Mouse (Mus musculus) frontal cortex, postnatal 36 days (tissue): ENCODE results near the gene Fam155a.

Experiments
- DNase-seq, 2 experiments: peaks; one replicate each; pipeline ENCODE4 v3.0.0; 2022; ENCODE audit warnings: low spot score in 2 of 2

Fam155a gene

GRCm38 (mm10) chr8:9180686-9181315 is 590.2 kb downstream of the Fam155a start:
- DNase-seq, result no peak

- DNase-seq, result no peak
These were observed 594.0 kb downstream of the Fam155a start for GRCm38 (mm10) chr8:9176974-9177373.

DNA sequence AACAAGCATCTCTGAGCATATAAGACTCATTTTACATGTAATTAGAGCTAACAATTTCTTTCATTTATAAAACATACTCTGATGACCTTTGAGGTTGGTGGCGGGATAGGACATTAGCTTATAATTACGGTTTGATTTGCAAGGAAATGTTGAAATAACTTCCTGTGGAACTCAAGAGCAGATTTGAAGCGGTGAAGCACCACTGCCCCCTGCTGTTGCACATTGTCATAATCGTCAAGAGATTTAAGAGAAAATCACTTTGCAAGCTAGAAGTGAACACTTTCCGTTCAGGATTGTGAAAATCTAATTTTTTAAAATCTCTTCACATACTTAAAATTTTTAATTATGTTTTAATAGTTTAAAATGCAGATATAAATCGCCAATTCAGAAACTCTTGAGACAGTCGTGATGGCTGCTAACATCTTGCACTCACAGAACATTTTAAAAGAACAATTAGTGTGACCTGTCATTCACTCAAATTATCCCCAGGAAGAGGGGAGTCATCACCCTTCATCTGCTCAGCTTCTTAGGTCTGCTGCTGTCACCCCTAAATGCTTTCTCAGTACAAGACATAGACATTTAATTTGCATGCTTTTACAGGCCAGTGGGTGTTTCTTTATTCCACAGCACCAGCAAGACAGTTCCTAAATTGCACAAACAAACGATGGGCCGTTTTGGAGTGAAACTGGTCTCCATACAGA is 595.9 kb downstream of the Fam155a start:
- DNase-seq, result peak; percentile 74 to 80

- DNase-seq, result no peak
These were observed 599.1 kb downstream of the Fam155a start for GRCm38 (mm10) chr8:9171848-9172247.

GRCm38 (mm10) chr8:9167995-9168394 is 603.0 kb downstream of the Fam155a start:
- DNase-seq, result no peak

- DNase-seq, result no peak
These were observed 609.4 kb downstream of the Fam155a start for GRCm38 (mm10) chr8:9161606-9162005.

- DNase-seq, result no peak
These were observed 611.6 kb downstream of the Fam155a start for GRCm38 (mm10) chr8:9159322-9159721.

DNA sequence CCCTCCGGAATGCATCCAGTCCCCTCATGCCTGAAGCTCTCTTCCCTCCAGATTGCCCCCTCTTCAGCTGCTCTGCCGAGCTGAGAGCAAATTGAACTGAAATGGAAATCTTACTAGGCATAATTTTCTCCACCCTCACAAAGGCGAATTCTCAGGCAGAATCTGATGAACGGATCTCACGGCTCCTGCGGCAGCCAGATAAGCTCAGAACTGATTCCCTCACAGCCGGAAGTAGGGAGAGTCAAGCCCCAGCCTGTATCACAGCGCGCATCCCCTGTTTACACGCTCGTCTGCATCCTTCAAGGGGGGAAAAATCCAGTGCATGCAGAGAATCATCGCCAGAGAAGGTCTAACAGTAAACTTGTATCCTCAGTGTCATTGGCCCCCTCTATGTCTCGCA is 612.3 kb downstream of the Fam155a start:
- DNase-seq, result peak in 1 of 2 experiments; percentile 18

GRCm38 (mm10) chr8:9157141-9157781 is 613.7 kb downstream of the Fam155a start:
- no peak for DNase-seq
